Mouse (Mus musculus): Measurements from ENCODE around the gene Tox3.

- no peak for TF ChIP-seq POLR2A (IDR thresholded peaks at IDR 0.05; ENCODE audit: extremely low read depth, insufficient read depth, low read length)
- TF ChIP-seq CTCF (IDR thresholded peaks at IDR 0.05; ENCODE audit: extremely low read depth, insufficient read depth, low read length) = no peak
Measured at GRCm38 (mm10) chr8:90346880-90347535, 1.1 kb downstream of the Tox3 start.

Measured in cortical plate, adult 2 months (tissue).